Mouse (Mus musculus): Measurements from ENCODE around the gene Gm17467.
"Not testable (repeated sequence)": the region's sequence is repeated elsewhere in the genome, so short reads cannot be mapped to it uniquely, and the experiment has no call there.

Gm17467 gene

DNA sequence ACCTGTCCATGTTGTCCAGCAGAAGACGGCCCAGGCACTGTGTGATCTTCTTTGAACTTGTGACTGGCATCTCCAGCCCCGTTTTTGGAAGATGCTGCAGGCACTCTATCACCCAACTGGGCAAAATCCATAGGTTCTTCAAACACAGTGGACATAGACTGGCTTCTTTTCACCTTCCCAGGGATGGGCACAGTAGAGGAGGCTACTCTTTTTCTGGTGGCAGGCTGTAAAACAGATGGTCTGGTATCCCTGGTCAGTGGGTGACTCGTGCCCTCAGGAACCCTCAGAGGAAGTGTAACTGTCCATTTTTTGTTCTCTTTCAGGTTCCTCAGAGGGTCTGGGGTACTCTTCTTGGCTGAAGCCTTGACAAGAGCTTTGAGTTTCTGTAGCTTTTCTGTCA, at the start of gene Gm17467:
Gene Gm17467 (minus strand): TSS at position 101 of the 400 bp plus-strand sequence.
- not testable (repeated sequence) for H3K27me3 ChIP-seq (ENCODE audit: control insufficient read depth, insufficient read depth, low read length, poor library complexity, severe bottlenecking); DNase-seq (ENCODE audit: low read depth, low spot score); H3K36me3 ChIP-seq (ENCODE audit: control insufficient read depth, insufficient read depth, low read length, poor library complexity, severe bottlenecking)
